Mouse (Mus musculus) gastrocnemius, postnatal 4 days (tissue): Measurements from ENCODE around the gene Kcnh3. TPM values are rescaled to one million over a fixed set of nuclear protein-coding genes. Genes with fewer than 3 reads are reported as not detected.
A peak's percentile ranks its signal among the peaks of the same experiment; 100 is the strongest.
"Not testable (repeated sequence)": the region's sequence is repeated elsewhere in the genome, so short reads cannot be mapped to it uniquely, and the experiment has no call there.

Experiments used
- DNase-seq, 2 experiments: peaks; one replicate each; pipeline ENCODE4 v3.0.0; 2021 to 2022; ENCODE audit warnings: low spot score in 2 of 2, mixed read lengths in 2 of 2
- total RNA-seq, 2 experiments: library from RNA; stranded (reverse); gene quantifications; 2 replicates each; pipeline ENCODE4 v1.2.3; 2021

The Kcnh3 gene
- total RNA-seq, 2 experiments from 2014 or later, result 0.10 to 0.13 TPM

DNA sequence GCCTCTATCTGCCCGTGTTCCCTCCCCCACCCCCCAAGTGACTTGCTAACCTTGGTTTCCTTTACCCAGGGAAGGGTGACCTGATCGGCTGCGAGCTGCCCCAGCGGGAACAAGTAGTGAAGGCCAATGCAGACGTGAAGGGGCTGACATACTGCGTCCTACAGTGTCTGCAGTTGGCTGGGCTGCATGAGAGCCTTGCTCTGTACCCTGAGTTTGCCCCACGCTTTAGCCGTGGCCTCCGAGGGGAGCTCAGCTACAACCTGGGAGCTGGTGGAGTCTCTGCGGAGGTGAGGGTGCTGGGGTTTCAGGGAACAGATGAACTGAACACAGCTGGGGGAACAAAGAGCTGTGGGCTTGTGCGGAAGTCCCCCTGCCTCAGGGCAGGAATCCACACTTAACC is 13.3 kb downstream of the Kcnh3 start:
- no peak for DNase-seq

DNA sequence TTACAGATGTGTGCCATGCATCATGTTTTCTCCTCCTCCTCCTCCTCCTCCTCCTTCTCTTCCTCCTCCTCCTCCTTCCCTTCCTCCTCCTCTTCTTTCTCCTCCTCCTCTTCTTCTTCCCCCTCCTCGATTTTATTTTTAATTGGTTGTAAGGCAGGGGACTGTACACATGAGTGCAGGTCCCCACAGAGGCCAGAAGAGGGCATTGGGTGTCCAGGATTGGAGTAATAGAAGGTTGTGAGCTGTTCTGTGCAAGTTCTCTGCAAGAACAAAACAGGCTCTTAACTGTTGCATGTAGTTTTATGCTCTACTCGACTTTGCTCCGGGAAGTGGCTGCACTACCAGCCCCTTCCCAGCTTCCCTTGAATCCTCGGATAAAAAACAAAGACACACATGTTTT is 15.5 kb downstream of the Kcnh3 start:
- no peak for DNase-seq

DNA sequence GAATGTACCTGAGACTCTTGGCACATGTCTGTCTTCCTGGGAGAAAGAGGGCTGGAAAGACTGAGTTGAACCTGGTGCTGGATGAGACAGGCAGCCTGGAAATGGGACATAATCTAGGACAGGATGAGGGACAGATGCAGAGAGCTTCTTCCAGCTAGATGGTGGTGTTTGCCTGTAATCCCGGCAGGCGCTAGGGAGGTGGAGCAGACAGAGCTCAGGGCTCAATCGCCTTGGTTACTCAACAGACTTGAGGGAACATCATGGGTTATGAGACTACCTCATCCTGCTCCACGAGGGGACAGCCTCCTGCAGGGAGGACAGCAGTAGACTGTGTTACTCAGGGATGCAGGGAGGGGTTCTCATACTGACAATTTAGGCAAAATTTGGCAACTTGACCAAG is 16.6 kb downstream of the Kcnh3 start:
- DNase-seq, result no peak

DNA sequence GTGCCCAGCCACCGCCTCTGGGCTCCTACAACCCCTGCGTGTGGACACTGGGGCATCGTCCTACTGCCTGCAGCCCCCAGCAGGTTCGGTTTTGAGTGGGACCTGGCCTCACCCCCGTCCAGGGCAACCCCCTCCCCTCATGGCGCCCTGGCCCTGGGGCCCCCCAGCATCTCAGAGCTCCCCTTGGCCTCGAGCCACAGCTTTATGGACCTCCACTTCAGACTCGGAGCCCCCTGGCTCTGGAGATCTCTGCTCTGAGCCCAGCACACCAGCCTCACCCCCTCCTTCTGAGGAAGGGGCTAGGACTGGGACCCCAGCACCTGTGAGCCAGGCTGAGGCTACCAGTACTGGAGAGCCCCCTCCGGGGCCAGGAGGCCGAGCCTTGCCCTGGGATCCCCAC is 17.4 kb downstream of the Kcnh3 start:
- DNase-seq, result no peak

DNA sequence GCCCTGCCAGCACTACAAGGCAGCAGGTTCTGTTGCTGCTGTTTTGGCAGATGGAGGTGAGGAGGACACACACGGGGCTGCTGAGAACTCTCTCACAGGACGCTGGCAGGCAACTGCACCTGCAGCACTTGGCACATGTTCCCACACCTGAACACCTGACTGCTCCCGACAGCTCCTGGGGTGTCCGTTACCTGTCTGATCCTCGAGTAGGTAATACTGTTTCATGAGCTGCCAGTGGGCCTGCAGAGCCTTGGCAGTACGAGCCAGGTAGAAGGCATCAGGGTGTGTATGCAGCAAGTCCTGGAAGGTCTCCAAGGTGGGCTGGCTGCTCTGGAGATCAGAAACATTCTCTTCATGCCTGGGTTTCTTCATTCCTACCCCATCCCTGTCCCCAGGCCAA is 22.1 kb downstream of the Kcnh3 start:
- not testable (repeated sequence) for DNase-seq

DNA sequence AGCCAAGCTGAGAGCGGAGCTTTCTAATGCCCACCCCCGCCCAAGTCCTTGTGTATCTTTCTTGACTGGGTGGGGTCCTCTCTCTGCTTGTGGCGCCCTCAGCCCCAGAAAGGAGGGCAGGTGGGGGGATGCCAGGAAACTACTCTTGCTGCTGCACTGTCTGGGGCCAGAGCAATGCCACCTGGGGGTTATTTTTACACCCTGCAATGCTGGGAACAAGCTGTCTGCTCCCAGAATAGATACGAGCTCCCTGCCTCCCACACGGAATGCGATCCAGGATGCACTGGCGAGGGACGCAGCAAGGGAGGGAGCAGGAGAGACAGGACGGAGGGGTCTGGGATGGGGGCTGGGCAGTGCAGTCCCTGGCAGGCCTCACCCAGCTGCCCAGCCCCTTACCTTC is 24.3 kb downstream of the Kcnh3 start:
- no peak for DNase-seq

DNA sequence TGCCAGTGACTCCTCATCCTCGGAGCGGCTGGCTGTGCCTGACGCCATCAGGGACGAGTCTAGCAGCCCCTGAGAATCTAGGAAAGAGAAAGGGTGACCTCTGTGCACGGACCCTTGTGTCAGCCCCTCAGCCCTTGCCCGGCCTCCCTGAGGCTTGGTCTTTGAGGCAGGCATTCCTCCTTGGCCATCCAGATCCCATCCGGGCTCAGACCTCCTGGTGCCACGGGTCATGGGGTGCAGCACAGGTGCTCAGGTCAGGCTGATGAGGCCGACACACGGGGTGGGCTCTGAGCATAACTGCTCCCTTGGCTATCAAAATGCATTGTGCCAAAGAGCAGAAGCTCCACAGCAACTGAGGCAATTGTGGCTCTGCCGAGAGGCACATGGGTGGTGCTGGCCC is 25.3 kb downstream of the Kcnh3 start:
- DNase-seq, result no peak

DNA sequence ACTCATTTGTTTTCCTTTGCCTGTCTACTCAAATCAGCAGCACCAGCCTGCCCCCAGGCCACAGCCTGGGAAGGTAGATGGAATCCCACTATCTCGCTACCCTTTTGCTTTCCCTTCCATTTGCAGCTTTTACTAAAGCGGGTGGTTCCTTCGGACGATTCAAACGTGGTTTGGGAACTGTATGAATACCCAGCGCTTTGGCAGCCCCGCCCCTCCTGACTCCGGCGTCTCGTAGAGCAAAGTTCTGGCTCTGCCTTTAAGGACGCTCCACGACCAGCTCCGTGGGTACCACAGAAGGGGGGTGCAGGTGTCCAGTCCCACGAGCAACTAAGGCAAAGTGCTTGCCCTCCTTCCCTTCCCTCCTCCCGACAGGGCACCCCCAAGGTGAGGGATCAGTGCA is 26.4 kb downstream of the Kcnh3 start:
- not testable (repeated sequence) for DNase-seq

DNA sequence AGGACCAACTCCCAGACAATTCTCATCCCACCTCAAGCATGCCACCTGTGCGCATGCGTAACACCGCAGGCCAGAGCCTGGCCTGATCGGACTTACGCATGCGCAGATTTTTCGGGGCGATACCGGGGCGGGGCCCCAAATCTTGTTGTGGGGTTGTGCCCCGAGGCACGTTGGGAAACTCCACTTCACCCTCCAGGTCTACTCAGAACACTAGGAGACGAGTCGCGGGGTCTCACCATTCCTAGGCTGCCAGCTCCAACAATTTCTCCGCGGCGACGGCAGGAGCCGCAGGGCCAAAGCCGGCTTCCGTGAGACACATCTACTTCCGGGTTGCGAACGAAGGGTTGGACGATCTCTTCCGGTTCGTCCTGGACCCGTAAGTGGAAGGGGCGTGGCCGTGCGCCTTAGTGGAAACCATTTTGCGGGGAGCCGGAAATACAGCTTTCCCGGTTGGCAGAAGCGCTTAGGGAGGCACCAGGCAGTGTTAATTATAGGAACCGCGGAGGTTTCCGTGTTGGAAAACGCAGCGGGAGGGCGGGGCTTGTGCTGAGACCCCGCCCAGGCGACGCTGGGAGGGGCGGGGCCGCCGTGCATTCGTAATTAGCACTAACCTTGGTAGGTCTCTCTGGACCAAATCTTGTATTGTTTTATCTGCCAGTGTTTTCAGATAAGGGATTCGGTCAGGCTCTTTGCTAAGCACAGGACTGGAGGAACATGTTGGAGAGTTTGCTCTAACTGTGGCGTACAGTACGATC is 27.1 kb downstream of the Kcnh3 start, which contains the start of gene Mcrs1:
Gene Mcrs1, minus strand, starts transcription at position 336 of the 755 bp plus-strand sequence.
- peak; percentile 90 to 97 for DNase-seq

DNA sequence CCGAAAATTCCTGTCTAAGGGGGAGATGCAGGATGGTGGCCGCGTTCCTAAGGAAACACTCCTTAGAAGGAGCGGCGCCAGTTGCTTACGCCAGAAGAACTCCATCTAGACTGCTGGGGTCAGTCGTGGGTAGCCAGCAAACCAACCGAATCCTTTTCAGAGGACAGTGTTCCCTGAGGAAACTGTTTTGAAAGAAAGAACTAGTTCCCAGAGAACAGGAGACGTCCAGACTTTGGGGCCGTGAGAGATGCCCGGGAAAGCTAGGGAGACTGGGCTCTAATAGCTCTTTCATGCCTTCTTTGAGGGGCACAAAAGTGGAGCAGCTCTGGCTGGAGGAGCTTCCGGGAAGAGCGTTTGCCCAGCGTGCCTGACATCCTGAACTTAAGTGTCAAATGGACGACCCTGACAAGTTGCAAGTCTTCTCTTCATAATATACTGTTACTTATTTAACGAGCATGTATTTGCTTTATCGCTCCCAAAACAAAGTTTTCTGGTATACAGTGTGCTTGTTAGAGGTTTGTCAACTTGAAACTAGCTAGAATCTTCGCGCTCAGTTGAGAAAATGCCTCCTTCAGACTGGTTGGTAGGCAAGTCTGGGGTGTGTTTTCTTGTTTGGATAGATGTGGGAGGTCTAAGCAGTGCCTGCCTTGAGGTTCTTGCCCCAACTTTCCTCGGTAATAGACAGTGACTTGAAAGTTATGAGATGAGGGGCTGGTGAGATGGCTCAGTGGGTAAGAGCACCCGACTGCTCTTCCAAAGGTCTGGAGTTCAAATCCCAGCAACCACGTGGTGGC is 27.9 kb downstream of the Kcnh3 start:
- peak; percentile 52 to 75 for DNase-seq

DNA sequence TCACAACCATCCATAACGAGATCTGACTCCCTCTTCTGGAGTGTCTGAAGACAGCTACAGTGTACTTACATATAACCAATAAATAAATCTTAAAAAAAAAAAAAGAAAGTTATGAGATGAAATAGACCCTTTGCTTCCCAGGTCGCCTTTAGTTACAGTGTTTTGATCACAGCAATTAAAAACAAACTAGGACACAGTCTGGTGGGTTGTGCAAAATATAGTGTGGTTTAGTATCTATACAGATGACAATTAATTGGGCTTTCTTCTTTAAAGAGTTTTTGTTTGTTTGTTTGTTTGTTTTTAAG is 28.5 kb downstream of the Kcnh3 start:
- not testable (repeated sequence) for DNase-seq

DNA sequence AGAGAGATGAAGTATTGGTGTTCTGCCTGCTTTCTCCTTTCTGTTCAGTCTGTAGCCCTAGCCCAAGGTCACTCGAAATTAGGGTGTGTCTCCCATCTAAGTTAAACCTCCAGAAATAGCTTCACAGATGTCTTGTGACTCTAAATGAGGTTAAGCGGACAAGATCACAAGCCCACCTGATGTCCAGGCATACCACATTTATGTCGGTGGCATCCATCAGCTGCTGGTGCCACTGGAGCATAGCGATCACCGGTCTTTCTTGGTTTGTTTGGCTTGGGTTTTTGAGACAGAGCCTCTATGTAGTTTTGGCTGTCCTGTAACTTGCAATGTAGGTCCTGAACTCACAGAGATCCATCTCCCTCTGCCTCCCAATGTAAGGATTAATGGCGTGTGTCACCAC is 29.1 kb downstream of the Kcnh3 start:
- no peak for DNase-seq

DNA sequence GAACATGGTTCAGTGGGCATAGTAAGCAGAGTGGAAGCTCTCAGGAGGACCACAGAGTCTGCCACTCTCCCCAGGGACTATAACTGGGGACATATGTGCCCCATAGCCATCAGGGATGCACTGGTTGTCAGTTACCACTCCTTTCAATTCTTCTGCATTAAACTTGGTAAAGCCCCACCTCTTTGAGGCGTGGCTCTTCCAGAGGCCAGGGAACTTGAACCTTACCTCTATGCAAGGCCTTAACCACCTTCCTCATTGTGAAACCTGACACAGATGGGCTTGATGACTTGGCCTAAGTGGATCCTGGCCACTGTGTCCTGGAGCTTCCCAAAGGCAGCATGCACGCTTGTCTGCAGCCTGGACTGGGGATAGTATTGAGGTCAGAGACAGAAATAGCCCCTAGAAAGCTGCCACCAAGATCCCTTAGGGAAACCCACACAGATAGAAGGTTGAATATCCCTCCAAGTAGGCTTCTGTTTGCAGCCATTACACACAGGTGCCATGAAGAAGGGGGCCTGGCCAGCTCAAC is 29.9 kb downstream of the Kcnh3 start:
- no peak for DNase-seq

DNA sequence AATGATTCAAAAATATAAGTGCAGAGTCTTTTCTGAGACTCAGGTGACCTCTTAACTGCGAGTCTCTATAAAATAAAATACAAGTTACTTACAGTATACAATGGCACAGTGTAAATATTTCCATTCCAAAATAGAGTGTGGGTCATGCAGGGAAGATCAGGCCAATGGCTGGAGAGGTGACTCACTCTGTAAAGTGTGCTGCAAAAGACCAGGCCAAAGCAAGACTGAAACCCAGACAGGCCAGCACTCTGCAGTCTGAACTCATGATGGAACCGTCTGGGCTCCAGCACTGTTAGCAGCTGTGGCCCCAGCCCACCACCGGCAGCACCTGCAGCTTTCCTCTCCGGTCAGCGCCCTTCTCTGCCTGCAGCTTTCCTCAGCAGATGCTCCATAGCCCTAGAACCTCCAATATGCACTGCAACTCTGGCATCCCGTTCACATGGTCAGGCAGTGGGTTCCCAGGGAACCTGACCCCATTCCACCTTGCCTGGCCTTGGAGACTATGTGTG is 30.6 kb downstream of the Kcnh3 start:
- DNase-seq, result no peak

DNA sequence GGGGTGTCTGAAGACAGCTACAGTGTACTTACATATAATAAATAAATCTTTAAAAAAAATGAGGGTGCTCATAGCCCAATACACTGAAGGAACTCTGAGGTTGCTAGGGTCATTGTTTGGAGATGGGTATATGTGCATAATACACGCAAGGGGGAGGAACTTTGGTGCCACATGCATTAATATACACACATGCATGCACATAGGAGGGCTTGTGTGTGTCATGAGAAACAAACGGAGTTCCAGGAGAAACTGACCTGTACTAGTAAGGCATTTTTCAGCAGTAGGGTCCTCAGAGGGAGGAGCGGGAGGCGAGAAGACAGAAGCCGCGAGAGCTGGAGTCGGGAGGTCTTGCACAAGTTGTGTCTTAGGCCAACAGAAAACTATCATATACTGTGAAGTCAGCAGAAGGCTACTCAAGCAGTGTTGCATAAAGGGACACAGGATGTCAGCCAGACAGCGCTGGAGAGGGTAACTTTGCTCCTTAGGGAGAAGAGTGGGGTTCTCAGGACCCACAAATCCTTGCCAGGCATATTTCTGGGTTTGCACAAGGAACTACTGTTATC is 34.6 kb downstream of the Kcnh3 start:
- no peak for DNase-seq

DNA sequence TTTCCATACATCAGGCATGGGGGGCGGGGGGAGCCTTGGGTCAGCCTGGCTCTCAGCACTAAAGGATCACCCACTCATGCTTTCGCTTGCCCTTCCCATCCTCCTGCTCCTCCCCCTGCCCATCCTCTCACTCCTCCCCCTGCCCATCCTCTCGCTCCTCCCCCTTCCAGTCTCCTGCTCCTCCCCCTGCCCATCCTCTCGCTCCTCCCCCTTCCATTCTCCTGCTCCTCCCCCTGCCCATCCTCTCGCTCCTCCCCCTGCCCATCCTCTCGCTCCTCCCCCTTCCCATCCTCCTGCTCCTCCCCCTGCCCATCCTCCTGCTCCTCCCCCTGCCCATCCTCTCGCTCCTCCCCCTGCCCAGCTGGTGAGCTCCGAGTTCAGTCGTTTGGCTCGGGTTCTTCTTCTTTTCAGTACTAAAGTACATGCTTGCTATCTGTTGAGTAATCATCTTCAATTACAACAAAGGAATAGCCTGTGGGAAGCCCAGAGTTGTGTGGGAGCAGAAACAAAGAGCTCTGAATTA is 35.1 kb downstream of the Kcnh3 start:
- DNase-seq, result peak; percentile 50 to 71

DNA sequence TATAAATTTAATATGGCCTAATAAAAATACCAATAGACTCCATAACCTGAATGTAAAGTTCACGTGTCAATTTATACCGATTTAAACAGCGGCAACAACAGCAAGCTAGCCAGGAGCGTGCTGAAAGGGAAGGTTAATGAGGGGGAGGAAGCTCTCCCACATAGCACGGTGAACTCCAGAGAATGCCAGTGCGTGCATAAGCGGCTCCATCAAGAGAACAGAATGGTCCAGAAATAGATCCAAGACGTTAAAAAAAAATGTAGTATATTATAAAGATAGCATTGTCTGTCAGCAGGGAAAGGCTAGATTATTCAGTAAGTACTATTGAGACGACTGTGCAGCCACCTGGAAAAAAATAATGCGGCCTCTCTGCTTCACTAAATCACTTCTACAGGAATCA is 38.0 kb downstream of the Kcnh3 start:
- no peak for DNase-seq

DNA sequence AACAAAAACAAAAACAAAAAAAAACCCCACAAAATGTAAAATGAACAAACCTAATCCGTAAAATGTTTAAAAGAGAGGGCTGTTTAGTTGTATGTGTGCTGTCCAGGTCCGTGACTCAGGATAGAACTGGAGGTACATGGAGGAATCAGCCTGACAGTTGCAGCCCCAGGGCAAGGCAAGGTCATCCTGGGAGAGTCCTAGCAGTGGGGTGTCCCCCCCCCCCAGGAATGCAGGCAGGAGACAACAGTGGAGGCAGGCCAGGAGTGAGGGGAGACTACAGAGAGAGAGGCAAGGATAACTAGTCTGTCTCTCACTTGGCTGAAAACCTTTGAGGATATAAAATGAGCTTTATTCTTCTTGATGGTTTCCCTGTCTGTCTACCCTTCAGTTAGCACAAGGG is 39.7 kb downstream of the Kcnh3 start:
- DNase-seq, result no peak

DNA sequence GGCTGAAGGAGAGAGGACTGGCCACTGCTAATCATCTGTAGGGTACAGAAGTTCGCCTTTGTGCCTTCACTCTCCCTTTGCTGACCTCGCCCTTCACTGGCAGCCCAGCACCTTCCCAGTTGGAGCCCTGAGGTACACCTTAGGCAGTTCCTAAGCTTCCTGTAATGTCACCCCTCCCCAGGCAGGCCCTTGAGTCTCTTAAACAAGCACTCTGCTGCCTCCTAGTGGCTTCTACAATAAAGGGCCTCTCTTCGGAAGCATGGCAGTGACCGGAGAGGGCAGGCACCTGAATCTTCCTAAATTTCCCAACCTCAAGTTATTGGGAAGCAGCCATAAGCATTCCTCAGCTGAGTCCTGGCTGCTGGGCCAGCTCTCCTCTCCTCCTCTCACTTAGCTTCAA is 41.0 kb downstream of the Kcnh3 start:
- DNase-seq, result peak in 1 of 2 experiments; percentile 67

DNA sequence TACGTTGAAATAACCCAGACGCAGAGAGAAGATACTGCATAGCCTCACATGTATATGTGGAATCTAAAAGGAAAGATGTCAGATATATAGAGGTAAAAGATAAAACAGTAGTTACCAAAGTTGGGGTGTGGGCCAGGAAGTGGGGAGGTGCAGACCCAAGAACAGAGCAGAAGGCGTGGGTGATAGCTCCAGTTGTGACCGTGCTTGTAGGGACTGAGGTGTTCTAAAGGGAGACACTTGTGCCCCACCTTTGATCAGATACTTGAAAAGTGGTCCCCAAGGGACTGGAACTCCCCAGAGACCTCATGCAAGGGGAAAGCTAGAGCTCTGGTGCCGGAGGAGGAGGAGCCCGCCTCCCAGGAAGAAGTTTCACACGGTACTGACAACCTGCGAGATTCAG is 51.4 kb downstream of the Kcnh3 start:
- no peak for DNase-seq

DNA sequence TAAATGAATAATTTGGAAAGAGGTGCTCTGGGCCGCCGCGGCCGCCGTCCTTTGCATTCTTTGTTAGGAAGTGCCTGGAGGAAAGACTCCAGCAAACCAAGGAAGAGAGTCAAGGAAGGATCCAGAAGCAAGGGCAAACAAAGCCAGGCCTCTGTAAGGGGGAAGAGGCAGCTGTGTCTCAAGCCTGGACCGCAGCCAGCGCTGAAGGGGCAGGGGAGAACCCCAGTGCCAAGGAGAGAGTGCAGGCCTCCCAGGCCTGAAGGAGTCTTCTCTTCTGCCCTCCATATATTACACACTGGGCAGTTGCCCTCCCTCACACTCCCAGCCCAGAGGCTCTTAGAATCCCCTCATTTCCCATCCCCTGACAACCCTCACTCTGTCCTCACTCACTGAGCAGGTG is 53.6 kb downstream of the Kcnh3 start:
- DNase-seq, result no peak

DNA sequence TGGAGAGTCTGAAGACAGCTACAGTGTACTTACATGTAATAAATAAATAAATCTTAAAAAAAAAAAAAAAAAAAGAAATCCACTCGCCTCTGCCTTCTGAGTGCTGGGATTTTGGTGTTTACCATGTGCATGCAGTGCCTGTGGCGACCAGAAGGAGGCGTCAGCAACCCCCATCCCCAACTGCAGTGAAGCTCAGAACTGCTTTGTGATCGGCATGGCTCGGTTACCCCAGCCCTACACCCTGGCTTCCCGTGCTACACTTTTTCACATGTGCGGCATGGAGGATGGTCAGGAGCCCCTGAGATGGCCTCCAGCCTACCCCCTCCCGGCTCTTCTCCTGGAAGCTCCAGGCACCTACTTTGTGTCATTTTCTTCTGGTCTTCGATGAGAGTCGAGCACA is 58.8 kb downstream of the Kcnh3 start:
- DNase-seq, result no peak
